Mouse (Mus musculus): ENCODE data around the gene Dis3l.

Dis3l gene

GRCm38 (mm10) chr9:64323976-64324375 is 17.1 kb downstream of the Dis3l start:
- WGBS: 95% methylated on average over 7 of the region's 7 CpGs

- WGBS: 97% methylated on average over 5 of the region's 5 CpGs
Measured at GRCm38 (mm10) chr9:64316986-64317385, 24.1 kb downstream of the Dis3l start.

GRCm38 (mm10) chr9:64314696-64315095 is 26.4 kb downstream of the Dis3l start:
- 95% methylated on average over 6 of the region's 6 CpGs for WGBS

- WGBS: 45% methylated on average over 1 of the region's 1 CpGs
Measured at GRCm38 (mm10) chr9:64312128-64312527, 29.0 kb downstream of the Dis3l start.

- WGBS: 75% methylated on average over 16 of the region's 16 CpGs
Measured at GRCm38 (mm10) chr9:64310996-64311785, 29.9 kb downstream of the Dis3l start.

GRCm38 (mm10) chr9:64306476-64307312 is 34.4 kb downstream of the Dis3l start:
- WGBS: 83% methylated on average over 6 of the region's 6 CpGs

- WGBS: 95% methylated on average over 4 of the region's 4 CpGs
Measured at GRCm38 (mm10) chr9:64303086-64303485, 38.0 kb downstream of the Dis3l start.

- WGBS: 68% methylated on average over 5 of the region's 5 CpGs
Measured at GRCm38 (mm10) chr9:64282404-64282987, 58.6 kb downstream of the Dis3l start.

GRCm38 (mm10) chr9:64281781-64282178 is 59.3 kb downstream of the Dis3l start:
- under 1% methylated on average over 24 of the region's 24 CpGs for WGBS

GRCm38 (mm10) chr9:64281105-64281780 is 59.8 kb downstream of the Dis3l start, which contains the start of gene Tipin:
Gene Tipin (plus strand): TSS chr9:64281581.
- WGBS: 1% methylated on average over 46 of the region's 46 CpGs

- 93% methylated on average over 6 of the region's 6 CpGs for WGBS
Measured at GRCm38 (mm10) chr9:64278665-64279310, 62.3 kb downstream of the Dis3l start.

- 57% methylated on average over 8 of the region's 8 CpGs for WGBS
Measured at GRCm38 (mm10) chr9:64277706-64278105, 63.4 kb downstream of the Dis3l start.

GRCm38 (mm10) chr9:64274919-64275318 is 66.2 kb downstream of the Dis3l start:
- 76% methylated on average over 1 of the region's 1 CpGs for WGBS

- 78% methylated on average over 4 of the region's 4 CpGs for WGBS
Measured at GRCm38 (mm10) chr9:64274291-64274690, 66.8 kb downstream of the Dis3l start.

- WGBS: 50% methylated on average over 4 of the region's 4 CpGs
Measured at GRCm38 (mm10) chr9:64273757-64274156, 67.3 kb downstream of the Dis3l start.

GRCm38 (mm10) chr9:64272611-64273010 is 68.5 kb downstream of the Dis3l start:
- WGBS: 38% methylated on average over 7 of the region's 7 CpGs

GRCm38 (mm10) chr9:64271249-64271648 is 69.8 kb downstream of the Dis3l start:
- 68% methylated on average over 3 of the region's 3 CpGs for WGBS

- 95% methylated on average over 8 of the region's 8 CpGs for WGBS
Measured at GRCm38 (mm10) chr9:64268836-64269235, 72.3 kb downstream of the Dis3l start.

- 71% methylated on average over 10 of the region's 10 CpGs for WGBS
Measured at GRCm38 (mm10) chr9:64268196-64268595, 72.9 kb downstream of the Dis3l start.

- WGBS: 76% methylated on average over 1 of the region's 1 CpGs
Measured at GRCm38 (mm10) chr9:64267231-64267630, 73.9 kb downstream of the Dis3l start.

- 42% methylated on average over 1 of the region's 1 CpGs for WGBS
Measured at GRCm38 (mm10) chr9:64264813-64265212, 76.3 kb downstream of the Dis3l start.
